Mouse (Mus musculus): ENCODE data around the gene Rasip1.

- no peak for TF ChIP-seq POU5F1 (IDR thresholded peaks at IDR 0.05; ENCODE audit: borderline replicate concordance, low read length)
- TF ChIP-seq CTCF (conservative IDR thresholded peaks at IDR 0.05; ENCODE audit: low read length), result no peak
- no peak for TF ChIP-seq NANOG (IDR thresholded peaks at IDR 0.05; ENCODE audit: borderline replicate concordance, low read length)
Measured at GRCm38 (mm10) chr7:45654424-45655047, 27.2 kb downstream of the Rasip1 start.

Measured in E14TG2a.4 (cell line).